Mouse (Mus musculus): ENCODE data around the gene Rpap2. TPM values are rescaled to one million over a fixed set of nuclear protein-coding genes. Genes with fewer than 3 reads are reported as not detected.

The Rpap2 gene
- total RNA-seq, 4 experiments from 2014 or later, result 6.3 to 9.5 (median 7.0) TPM

DNA sequence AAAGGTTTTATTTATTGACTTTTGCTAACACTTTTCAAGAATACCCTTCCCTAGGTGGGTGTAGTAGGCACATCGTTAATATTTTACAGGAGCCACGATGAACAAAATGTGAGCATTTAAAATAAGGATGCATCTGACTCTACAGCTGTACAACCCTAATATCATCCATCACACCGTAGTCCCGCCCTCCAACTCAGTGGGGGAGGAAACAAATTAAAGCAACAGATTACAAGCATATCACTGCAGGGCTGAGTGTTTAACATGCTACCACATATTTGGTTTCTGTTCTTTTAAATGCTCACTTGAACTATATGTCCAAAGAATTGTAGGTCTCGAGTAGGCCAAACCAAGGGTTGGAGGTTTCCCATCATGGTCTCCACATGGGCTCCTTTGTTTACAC lies 90.0 kb downstream of the Rpap2 start:
- no peak for DNase-seq (ENCODE audit: low spot score)

GRCm38 (mm10) chr5:107687592-107688498 lies 90.7 kb downstream of the Rpap2 start:
- peak; percentile 24 for DNase-seq (ENCODE audit: low spot score)

GRCm38 (mm10) chr5:107688499-107688866 lies 91.3 kb downstream of the Rpap2 start:
- no peak for DNase-seq (ENCODE audit: low spot score)

DNA sequence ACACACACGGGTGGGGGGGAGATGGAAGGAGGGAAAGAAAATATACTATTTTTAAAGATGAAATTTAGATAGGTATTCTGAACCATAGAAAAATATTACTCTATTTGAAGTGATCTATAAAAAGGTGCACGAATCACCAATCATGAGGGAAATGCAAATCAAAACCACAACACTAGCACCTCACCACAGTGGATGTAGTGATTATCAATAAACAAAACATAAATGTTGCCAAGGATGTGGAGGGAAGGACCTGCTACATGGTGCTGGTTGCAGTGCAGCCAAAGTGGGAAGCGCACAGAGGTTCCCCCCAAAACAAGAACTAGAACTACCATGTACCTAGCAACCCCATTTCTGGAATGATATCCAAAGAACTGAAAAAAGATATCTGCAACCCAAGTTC lies 97.8 kb downstream of the Rpap2 start:
- no peak for DNase-seq (ENCODE audit: low spot score)

DNA sequence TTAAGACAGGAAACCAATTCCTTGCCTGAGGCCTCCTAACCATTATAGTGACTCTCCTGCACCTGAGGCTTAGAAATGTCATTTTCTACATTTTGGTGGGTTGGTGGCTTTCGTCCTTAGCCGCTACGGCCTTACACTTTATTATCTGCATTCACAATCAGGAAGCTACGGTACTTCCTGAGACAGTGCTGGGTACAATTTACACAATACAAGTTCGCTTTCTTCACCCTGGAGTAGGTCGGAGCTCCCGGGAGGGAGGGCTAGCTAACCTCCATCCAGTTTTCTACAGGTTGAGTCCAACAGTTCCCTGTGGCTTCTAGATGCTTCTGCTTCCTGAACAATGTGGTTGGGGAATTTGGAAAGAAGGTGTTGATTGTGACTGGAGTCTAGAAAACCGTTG lies 101.7 kb downstream of the Rpap2 start:
- no peak for DNase-seq (ENCODE audit: low spot score)

DNA sequence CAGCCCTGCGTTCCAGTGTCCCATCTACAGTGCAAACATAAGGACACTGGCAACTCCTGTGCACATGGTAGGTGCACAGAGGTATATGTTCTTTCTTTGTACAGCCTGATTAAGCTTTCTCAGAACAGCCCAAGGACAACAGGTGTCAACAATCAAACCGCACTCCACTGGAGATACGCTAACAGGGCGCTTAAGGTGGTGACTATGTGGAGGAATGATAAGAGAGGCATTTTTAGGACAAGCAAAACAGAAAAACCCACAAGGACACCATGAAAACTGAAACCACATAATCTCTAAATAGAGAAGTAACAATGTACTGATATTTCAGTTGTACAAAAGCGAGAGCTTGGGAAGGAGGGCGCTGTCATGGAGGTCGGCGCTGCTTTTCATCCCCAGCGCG lies 103.7 kb downstream of the Rpap2 start:
- DNase-seq (ENCODE audit: low spot score), result no peak

DNA sequence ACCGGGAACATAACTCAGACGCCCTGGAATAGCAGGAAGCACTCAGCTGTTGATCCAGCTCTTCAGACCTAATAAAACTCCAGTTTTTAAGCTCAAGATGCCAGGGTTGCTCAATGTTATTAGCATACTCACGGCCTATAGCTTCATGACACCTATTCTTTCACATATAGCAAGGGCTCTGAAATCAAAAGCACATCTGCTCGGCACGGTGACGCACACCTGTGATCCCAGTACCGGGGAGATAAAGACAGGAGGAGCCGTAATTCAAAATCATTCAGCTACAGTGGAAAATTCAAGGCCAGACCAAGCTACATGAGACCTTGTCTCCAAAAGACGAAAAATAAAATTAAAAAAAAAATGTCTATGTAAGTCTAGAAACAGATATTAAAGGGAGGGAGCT lies 104.5 kb downstream of the Rpap2 start:
- DNase-seq (ENCODE audit: low spot score), result no peak

DNA sequence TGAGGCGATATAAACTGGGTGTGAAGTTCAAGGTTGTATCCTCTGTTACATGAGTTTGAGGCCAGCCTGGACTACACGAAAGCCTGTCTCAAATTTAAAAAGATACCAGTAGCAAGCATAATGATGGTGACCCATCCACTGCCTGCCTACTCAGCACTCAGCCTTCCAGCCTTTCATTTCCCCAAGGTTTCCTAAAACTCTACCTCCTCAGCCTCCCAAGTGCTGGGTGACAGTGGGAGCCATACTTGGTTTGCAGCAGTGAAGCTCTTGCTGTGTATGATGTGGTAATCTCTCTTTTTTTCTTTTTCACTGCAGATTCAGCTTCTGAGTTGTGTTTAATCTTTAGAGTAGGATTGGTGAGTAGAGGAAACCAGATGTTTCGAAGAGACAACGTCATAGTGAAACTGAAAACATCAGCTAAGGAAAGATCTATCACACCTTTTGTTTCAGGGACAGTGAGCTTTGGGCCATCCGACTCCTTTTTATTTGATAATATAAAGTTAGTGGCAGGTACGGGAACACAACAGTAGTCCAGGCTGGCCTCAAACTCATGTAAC lies 106.1 kb downstream of the Rpap2 start:
- no peak for DNase-seq (ENCODE audit: low spot score)

GRCm38 (mm10) chr5:107705756-107706155 lies 108.6 kb downstream of the Rpap2 start:
- no peak for DNase-seq (ENCODE audit: low spot score)

DNA sequence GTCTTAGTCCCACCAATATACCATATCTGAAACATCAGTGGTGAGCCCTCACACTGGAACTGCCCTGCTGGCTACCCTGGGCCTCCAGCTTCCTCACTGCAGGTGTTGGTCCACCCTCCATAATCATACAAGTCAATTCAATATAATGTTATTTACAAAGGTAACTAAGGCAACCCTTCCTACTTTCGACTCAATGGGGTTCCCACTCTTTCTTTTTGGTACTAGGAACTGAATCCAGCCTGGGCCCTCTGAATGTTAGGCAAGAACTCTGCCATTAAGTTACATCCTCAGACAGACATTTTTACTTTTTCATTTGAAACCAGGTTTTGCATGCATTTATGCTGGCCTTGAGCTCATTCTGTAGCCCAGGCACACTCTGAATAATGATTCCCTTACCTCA lies 109.1 kb downstream of the Rpap2 start:
- DNase-seq (ENCODE audit: low spot score), result no peak

DNA sequence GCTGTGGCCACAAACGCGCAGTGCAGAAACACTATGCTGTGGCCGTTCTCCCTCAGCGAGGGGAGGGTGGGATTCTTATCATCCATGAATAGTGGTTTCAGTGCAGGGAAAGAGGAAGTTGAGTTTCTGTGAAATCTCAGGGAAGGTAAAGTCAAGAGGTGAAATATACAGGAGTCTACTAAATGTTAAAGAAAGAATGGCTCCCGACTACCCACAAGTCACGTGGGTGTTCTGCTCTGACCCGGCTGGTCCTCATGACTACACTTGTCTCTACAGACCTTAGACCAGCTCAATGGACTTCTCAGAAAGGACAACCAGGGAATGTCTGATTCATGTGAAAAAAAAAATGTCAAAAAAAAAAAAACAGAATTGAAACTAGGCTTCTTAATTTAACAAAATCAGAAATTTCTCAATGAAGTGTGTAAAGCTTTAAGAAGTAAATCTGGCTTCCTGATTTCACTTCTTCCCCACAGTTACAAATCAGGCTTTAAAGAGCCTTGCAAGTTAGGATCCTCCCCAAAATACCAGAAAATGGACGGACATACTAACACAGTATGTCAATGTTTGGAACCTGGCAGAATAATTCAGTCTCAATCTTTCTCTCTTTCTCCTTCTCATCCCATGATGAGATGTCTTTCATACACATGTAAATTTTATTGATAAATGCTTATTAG lies 111.1 kb downstream of the Rpap2 start:
- DNase-seq (ENCODE audit: low spot score), result no peak

Other genes with a start within 250 kb of the Rpap2 start
- under 1 TPM in 2 of 4 experiments, not detected in 2; 0.49 to 0.79 TPM for gene Ephx4, start 194.6 kb upstream of the Rpap2 start, total RNA-seq (2022)
- not detected for gene Lpcat2b, start 165.8 kb upstream of the Rpap2 start, total RNA-seq (2022)
- 1 to 10 TPM; 4.9 to 6.3 (median 5.5) TPM for gene Btbd8, start 159.4 kb upstream of the Rpap2 start, total RNA-seq (2022)
- under 1 TPM in 1 of 4 experiments, not detected in 3; 0.09 TPM for gene Gm42669, start 89.8 kb upstream of the Rpap2 start, total RNA-seq (2022)
- not detected for gene 1700028K03Rik, start 62.7 kb upstream of the Rpap2 start, total RNA-seq (2022)
- 1 to 10 TPM; 2.8 to 5.0 (median 3.8) TPM for gene Glmn, start 515 bp downstream of the Rpap2 start, total RNA-seq (2022)
- not detected for gene Gfi1, start 128.7 kb downstream of the Rpap2 start, total RNA-seq (2022)
- gene Ube2d2b, start 232.7 kb downstream of the Rpap2 start, total RNA-seq (2022), result not detected

All from heart, adult 8-10 months (tissue).